Mouse (Mus musculus): ENCODE data around the gene AI597479. TPM values are rescaled to one million over a fixed set of nuclear protein-coding genes. Genes with fewer than 3 reads are reported as not detected.

The AI597479 gene
- 38.6 and 41.6 TPM in 2 replicates for polyA plus RNA-seq (2015; fragmentation: Nextera tagmentation; extraction: Ambion mirVana)

DNA sequence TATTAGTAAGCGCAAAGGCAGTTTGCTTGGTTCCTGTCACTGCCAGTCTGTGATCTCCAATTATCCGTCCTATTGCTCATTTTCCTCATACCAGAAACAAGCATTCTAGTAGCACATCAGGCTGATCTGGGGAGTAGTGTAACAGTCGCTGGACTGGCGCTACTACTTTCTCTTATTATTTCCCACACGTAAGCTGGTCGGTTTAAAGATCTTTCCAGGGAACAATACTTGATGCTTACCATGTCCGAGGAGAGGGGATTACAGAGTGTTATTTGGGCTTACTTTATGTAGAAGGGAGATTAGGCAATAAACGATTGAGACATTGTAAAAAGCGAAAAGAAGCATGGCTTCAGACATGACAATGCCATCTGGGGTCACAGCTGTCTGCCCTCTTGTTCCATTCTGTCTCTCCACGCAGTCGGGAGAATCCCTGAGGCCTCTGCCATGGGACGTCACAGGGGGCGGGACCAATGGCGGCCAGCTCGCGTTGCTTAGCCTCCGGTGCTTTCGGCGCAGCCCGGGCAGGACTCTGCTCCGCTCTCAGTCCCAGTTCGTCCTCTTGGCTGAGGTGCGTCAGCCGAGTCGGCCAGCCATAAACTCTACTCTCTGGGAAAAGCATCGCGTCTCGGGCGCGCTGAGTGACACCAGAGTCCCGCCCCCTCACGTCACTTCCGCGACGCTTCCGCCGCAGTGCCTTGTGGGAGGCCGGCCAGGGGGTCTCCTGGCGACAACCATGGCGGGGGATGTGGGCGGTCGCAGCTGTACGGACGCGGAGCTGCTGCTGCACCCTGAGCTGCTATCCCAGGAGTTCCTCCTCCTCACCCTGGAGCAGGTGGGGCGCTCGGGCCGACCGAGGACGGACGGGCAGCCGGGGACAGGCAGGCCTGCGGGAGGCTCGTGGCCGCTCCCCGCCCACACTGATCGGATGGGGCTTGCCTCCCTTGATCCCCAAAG lies at the start of gene AI597479, which contains the start of gene Tgfbrap1:
AI597479 (plus strand) TSS at position 680 of the 954 bp plus-strand sequence.
Tgfbrap1 (minus strand) TSS at position 607 of the 954 bp plus-strand sequence.
- Histone ChIP-seq H3K4me1 (replicated peaks) (peaks cover 34% of the 10 kb centered on the region), H3K36me3 (peaks cover 24% of the 10 kb centered on the region), H3K9ac (peak within 1 kb of the TSS; percentile 94), H3K4me3 (peak within 1 kb of the TSS; percentile 91), H3K4me2 (peak within 1 kb of the TSS; percentile 89), H3K27me3 (no peaks in the 10 kb centered on the region), H3K27ac (replicated peaks) (peak within 1 kb of the TSS; percentile 98), H3K9me3 (no peaks in the 10 kb centered on the region)
- 1% methylated on average over 57 of the region's 57 CpGs for WGBS
- ATAC-seq (ENCODE audit: low read depth) = peak; percentile 97

DNA sequence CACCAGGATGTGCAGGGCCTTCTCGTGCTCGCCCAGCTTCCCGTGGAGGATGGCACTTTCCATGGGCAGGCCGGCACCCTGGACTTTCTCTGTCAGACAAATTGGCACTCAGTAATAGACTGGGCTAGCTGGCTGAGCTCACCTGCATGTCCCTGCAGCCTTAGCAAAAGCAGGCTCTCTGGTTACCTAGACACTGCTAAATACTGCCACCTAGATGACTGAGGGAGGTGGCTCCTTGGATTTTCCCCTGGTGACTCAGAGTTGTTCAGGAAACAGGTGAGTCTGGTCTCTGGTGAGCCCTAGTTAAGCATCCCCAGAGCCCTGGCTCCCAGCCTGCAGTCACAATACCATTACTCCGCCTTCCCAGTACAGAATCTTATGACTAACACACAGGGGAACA lies 46.6 kb upstream of the AI597479 start:
- no peaks in the 10 kb centered on the region for H3K27me3 ChIP-seq
- 94% methylated on average over 5 of the region's 5 CpGs for WGBS
- H3K9me3 ChIP-seq = no peaks in the 10 kb centered on the region
- no peak overlapping the region for H3K9ac ChIP-seq
- H3K4me2 ChIP-seq = no peak overlapping the region
- H3K27ac ChIP-seq (replicated peaks) = no peak overlapping the region
- ATAC-seq (ENCODE audit: low read depth) = no peak
- peaks cover 79% of the 10 kb centered on the region for H3K36me3 ChIP-seq
- H3K4me1 ChIP-seq (replicated peaks) = no peaks in the 10 kb centered on the region
- no peak overlapping the region for H3K4me3 ChIP-seq

DNA sequence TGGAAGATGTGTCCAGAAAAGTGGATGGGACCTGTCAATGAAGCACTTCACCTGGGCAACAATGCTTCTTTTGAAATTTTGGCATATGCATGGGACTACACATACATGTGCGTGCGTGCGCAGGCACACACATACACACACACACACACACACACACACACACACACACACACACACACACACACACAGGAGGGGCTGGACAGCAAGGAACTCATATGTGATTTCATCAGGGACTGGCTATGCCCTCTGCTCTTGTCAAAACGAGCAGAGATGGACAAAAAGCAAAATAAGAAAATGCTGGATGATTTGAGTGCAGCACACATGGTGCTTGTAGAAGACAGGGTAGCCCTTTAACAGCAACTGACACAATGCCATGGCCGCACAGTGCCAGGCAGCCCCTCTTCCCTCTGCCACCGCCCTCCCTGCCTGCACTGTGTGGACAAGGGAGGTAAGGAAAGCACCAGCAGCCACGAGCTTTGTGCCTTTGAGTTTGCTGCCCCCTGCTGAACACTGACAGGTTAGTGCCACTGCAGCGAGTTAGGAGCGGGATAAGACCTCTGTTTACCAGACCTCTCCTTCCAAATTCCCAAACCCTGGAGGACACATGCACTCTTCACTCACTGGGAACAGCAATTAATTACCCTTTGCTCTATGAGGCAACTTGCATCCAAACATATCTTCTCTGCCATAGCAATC lies 32.7 kb upstream of the AI597479 start:
- Histone ChIP-seq H3K27me3 (no peaks in the 10 kb centered on the region), H3K4me2 (no peak overlapping the region), H3K9ac (no peak overlapping the region), H3K36me3 (peaks cover 69% of the 10 kb centered on the region), H3K27ac (replicated peaks) (no peak overlapping the region), H3K9me3 (no peaks in the 10 kb centered on the region), H3K4me1 (replicated peaks) (no peaks in the 10 kb centered on the region), H3K4me3 (no peak overlapping the region)
- peak; percentile 95 for ATAC-seq (ENCODE audit: low read depth)
- 47% methylated on average over 9 of the region's 9 CpGs for WGBS

DNA sequence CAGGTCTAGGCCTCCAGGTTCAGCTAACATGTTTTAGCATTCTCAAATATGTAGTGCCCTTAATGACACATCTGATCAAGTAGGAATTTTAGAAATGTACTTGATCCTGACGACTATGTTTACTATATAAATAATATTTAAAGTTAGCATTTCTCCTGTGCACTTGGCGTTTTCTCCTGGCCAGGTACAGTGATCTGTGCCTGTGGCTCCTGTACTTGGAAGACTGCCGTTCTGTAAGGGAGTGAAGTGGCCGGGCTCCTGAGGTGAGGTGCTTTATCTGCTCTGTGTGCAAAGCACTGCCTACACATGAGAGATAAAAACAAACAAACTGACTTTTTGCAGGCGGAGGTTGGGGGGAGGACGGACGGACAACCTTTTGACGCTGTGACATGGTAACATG lies 31.9 kb upstream of the AI597479 start:
- no peak for ATAC-seq (ENCODE audit: low read depth)
- no peaks in the 10 kb centered on the region for H3K4me1 ChIP-seq (replicated peaks)
- H3K9ac ChIP-seq = no peak overlapping the region
- H3K27ac ChIP-seq (replicated peaks) = no peak overlapping the region
- H3K36me3 ChIP-seq = peaks cover 69% of the 10 kb centered on the region
- H3K27me3 ChIP-seq = no peaks in the 10 kb centered on the region
- 94% methylated on average over 8 of the region's 8 CpGs for WGBS
- H3K4me2 ChIP-seq = no peak overlapping the region
- no peak overlapping the region for H3K4me3 ChIP-seq
- H3K9me3 ChIP-seq = no peaks in the 10 kb centered on the region

DNA sequence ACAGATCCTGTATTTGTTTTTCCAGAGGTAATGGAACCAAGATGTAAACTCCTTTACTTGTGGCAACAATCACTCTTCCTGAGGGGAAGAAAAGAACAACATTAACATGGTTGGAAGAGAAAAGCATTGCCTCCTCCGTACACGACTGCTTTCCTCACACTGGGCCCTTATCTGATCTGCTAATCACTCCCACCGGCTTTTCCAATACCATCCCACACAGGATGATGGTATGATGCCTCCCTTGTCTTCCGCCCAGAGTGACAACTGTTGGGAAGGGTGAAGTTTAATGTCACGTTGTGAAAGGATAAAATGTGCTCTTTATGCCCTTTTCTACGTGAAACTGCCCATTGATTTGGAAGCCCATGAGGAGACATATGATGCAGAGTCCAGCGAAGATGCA lies 31.0 kb upstream of the AI597479 start:
- H3K36me3 ChIP-seq = peaks cover 60% of the 10 kb centered on the region
- H3K9me3 ChIP-seq = no peaks in the 10 kb centered on the region

DNA sequence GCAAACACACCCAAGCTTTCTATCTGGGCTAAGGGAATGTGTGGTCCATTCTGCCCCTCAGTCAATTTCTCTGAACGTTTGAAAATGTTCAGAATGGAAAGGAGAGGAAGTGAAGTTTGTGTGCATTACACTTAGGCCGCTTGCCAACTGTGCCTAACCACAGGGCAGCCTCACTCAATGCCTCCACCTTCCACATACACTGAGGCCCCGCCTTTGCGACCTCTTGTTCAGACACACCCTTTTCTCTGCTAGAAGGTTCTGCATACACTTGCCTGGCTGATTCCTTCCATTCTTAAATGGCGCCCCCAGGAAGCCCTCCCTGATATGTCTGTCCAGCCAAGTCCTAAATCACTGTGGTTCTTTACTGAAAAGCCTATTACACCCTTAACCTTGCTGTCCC lies 27.8 kb upstream of the AI597479 start:
- Histone ChIP-seq H3K9me3 (no peaks in the 10 kb centered on the region), H3K27ac (replicated peaks) (no peak overlapping the region), H3K9ac (no peak overlapping the region), H3K27me3 (no peaks in the 10 kb centered on the region), H3K4me3 (no peak overlapping the region), H3K36me3 (peaks cover 60% of the 10 kb centered on the region), H3K4me2 (no peak overlapping the region), H3K4me1 (replicated peaks) (no peaks in the 10 kb centered on the region)
- no peak for ATAC-seq (ENCODE audit: low read depth)
- 86% methylated on average over 5 of the region's 5 CpGs for WGBS

More for the DNA sequence above, 31.0 kb upstream of the AI597479 start:
- Histone ChIP-seq H3K9ac (no peak overlapping the region), H3K27ac (replicated peaks) (no peak overlapping the region), H3K4me2 (no peak overlapping the region), H3K4me1 (replicated peaks) (no peaks in the 10 kb centered on the region), H3K4me3 (no peak overlapping the region), H3K27me3 (no peaks in the 10 kb centered on the region)
- no peak for ATAC-seq (ENCODE audit: low read depth)
- 84% methylated on average over 7 of the region's 7 CpGs for WGBS

DNA sequence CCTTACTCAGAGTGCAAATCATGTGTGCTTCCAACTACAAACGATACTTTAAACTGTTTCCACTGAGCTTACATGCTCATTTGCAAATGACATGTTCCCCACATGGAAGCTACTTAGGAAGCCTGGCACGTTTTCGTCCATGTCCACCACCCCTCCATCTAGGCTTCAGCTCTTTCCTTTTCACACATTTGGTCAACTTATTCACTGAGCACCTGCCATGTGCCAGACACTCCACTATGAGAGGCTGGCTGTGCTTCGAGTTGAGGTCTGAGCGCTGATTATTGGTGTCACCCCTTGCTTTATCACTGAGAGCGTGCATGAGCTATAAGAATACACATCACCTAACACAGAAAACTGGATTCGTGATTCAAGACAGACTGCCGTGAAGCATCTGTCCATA lies 26.5 kb upstream of the AI597479 start:
- 93% methylated on average over 8 of the region's 8 CpGs for WGBS

DNA sequence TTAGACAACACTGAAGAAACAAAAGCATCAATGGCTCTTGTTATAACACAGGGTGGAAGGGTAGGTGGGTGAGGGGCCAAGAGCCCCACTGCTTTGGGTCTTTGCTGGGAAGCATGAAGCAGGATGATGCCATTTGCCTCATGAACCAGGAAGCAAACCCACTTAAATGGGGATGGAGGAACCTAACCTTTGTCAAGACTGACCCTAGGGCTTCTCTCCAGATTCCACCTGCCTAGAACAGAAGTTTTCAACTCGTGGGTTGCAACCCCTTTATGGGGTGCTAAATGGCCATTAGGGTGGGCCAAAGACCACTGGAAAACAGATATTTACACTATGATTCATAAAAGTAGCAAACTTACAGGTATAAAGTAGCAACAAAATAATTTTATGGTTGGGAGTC lies 25.9 kb upstream of the AI597479 start:
- Histone ChIP-seq H3K9me3 (no peaks in the 10 kb centered on the region), H3K27ac (replicated peaks) (no peak overlapping the region), H3K9ac (no peak overlapping the region), H3K27me3 (no peaks in the 10 kb centered on the region), H3K36me3 (peaks cover 44% of the 10 kb centered on the region), H3K4me3 (no peak overlapping the region), H3K4me2 (no peak overlapping the region), H3K4me1 (replicated peaks) (no peaks in the 10 kb centered on the region)
- 81% methylated on average over 1 of the region's 1 CpGs for WGBS
- ATAC-seq (ENCODE audit: low read depth) = no peak

More for the DNA sequence above, 26.5 kb upstream of the AI597479 start:
- H3K27ac ChIP-seq (replicated peaks) = no peak overlapping the region
- no peak overlapping the region for H3K9ac ChIP-seq
- H3K36me3 ChIP-seq = peaks cover 49% of the 10 kb centered on the region
- no peaks in the 10 kb centered on the region for H3K27me3 ChIP-seq
- no peaks in the 10 kb centered on the region for H3K4me1 ChIP-seq (replicated peaks)
- ATAC-seq (ENCODE audit: low read depth) = no peak
- H3K4me2 ChIP-seq = no peak overlapping the region
- no peak overlapping the region for H3K4me3 ChIP-seq
- H3K9me3 ChIP-seq = no peaks in the 10 kb centered on the region

DNA sequence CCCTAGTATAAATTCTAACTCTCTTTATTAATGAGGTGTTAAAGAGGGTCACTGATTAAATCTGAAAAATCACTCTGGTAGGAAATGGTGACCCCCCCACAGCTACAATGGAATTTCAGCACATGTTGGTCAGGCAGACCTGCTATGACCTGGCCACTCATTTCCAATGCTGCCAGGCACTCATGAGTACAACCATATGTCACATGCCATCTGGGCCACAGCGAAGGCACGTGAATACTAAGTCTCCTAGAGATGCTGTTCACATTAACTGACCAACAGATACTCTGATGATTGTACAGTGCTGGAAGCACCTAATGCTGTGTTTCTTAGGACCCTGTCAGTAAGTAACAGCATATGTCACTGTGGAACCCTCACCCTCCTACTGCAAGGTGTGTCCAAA lies 23.7 kb upstream of the AI597479 start:
- Histone ChIP-seq H3K36me3 (peaks cover 35% of the 10 kb centered on the region), H3K27me3 (no peaks in the 10 kb centered on the region), H3K9ac (no peak overlapping the region), H3K9me3 (no peaks in the 10 kb centered on the region), H3K27ac (replicated peaks) (no peak overlapping the region), H3K4me2 (no peak overlapping the region), H3K4me1 (replicated peaks) (0 out of 2 replicates have a peak, but pooled peaks cover 2% of the 10 kb centered on the region), H3K4me3 (no peak overlapping the region)
- ATAC-seq (ENCODE audit: low read depth) = no peak
- 88% methylated on average over 2 of the region's 2 CpGs for WGBS

DNA sequence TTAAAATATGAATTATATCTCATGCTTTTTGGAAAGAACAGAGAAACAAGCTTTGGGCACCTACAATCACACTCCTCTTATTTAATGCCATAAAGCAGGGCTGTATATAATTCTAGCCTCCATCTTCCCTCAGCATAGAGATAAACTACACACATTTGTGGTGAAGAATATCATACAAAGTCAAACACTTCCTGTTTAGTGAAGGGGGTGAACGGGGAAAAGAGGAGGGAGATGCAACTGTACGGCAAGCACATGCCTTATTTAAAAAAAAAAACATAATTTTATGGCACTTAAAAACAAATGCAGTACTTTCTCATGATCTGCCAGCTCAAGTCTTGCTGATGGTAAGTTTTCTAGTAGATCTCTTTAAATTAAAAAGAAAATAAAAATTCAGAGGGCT lies 20.4 kb upstream of the AI597479 start:
- ATAC-seq (ENCODE audit: low read depth) = no peak
- no peak overlapping the region for H3K4me2 ChIP-seq
- no peak overlapping the region for H3K9ac ChIP-seq
- 0 out of 2 replicates have a peak, but pooled peaks cover 5% of the 10 kb centered on the region for H3K4me1 ChIP-seq (replicated peaks)
- no peak overlapping the region for H3K27ac ChIP-seq (replicated peaks)
- WGBS = 87% methylated on average over 2 of the region's 2 CpGs
- no peak overlapping the region for H3K4me3 ChIP-seq
- H3K36me3 ChIP-seq = peaks cover 19% of the 10 kb centered on the region
- no peaks in the 10 kb centered on the region for H3K27me3 ChIP-seq
- no peaks in the 10 kb centered on the region for H3K9me3 ChIP-seq

DNA sequence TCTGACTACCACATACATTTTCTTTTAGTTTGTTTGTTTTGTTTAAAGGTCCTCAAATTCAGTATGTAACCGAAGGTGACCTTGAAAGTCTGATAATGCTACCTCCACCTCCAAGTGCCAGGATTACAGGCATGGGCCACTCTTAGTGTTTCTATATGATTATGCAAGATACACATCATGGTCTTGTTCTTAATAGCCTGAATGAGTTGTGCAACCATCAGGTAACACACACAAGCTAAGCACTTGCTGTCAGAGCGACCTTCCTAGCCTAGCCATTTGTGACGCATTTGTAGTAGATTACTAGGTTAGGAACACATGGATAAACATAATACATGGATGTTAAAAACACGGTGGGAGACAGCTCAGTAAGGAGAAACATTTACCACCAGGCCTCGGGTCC lies 15.6 kb upstream of the AI597479 start:
- Histone ChIP-seq H3K4me1 (replicated peaks) (0 out of 2 replicates have a peak, but pooled peaks cover 5% of the 10 kb centered on the region), H3K36me3 (no peaks in the 10 kb centered on the region; the same call in 1 of the 2 replicates), H3K4me2 (no peak overlapping the region), H3K27ac (replicated peaks) (no peak overlapping the region), H3K27me3 (no peaks in the 10 kb centered on the region), H3K9me3 (no peaks in the 10 kb centered on the region), H3K9ac (no peak overlapping the region), H3K4me3 (no peak overlapping the region)
- ATAC-seq (ENCODE audit: low read depth) = no peak
- 88% methylated on average over 5 of the region's 5 CpGs for WGBS

DNA sequence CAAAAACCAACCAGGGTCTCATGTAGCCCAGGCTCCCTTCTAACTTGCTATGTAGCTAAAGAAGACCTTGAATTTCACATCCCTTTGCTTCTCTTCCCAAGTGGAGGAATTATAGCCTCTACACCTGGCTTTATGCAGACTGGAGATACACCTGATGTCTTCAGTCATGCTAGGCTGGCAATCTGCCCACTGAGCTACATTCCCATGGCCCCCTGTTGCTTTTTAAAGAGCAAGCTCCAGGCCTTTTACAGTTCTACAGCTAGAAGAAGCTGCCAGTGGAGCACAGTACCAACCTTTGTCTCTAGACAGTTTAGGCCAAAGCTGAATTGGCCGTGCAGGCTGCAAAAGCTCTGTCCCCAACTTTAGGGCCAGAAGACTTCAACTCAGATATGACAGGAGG lies 8.1 kb upstream of the AI597479 start:
- no peak for ATAC-seq (ENCODE audit: low read depth)
- H3K4me2 ChIP-seq = 0 out of 2 replicates have a peak overlapping the region, but pooled peaks have one; percentile 82
- 0 out of 2 replicates have a peak overlapping the region, but pooled peaks have one; percentile 22 for H3K9ac ChIP-seq
- H3K4me3 ChIP-seq = no peak overlapping the region
- no peaks in the 10 kb centered on the region for H3K27me3 ChIP-seq
- H3K36me3 ChIP-seq = no peaks in the 10 kb centered on the region
- WGBS = 69% methylated on average over 1 of the region's 1 CpGs
- no peaks in the 10 kb centered on the region for H3K9me3 ChIP-seq
- no peak overlapping the region for H3K27ac ChIP-seq (replicated peaks)
- H3K4me1 ChIP-seq (replicated peaks) = peaks cover 28% of the 10 kb centered on the region
